Mouse (Mus musculus): ENCODE results near the gene Gm6268.

Gene Gm6268

GRCm38 (mm10) chrX:36400980-36401379, at the start of gene Gm6268:
Gene Gm6268 (plus strand): TSS chrX:36401280.
- no peak for DNase-seq

GRCm38 (mm10) chrX:36352446-36352845, 48.6 kb upstream of the Gm6268 start:
- peak; percentile 48 for DNase-seq

- DNase-seq, result no peak
Observed at GRCm38 (mm10) chrX:36385340-36385739, 15.7 kb upstream of the Gm6268 start.

- DNase-seq, result no peak
Observed at GRCm38 (mm10) chrX:36389971-36390370, 11.1 kb upstream of the Gm6268 start.

GRCm38 (mm10) chrX:36390503-36390902, 10.6 kb upstream of the Gm6268 start:
- DNase-seq, result no peak

- DNase-seq, result no peak
Observed at GRCm38 (mm10) chrX:36392672-36393071, 8.4 kb upstream of the Gm6268 start.

GRCm38 (mm10) chrX:36393279-36393678, 7.8 kb upstream of the Gm6268 start:
- DNase-seq, result no peak

- peak; percentile 8 for DNase-seq
Observed at GRCm38 (mm10) chrX:36402316-36402715, 1.2 kb downstream of the Gm6268 start.

- DNase-seq, result no peak
Observed at GRCm38 (mm10) chrX:36419153-36419552, 18.1 kb downstream of the Gm6268 start.

- DNase-seq, result peak; percentile 11
Observed at GRCm38 (mm10) chrX:36434993-36435392, 33.9 kb downstream of the Gm6268 start.

GRCm38 (mm10) chrX:36437932-36438331, 36.9 kb downstream of the Gm6268 start:
- no peak for DNase-seq
